Mouse (Mus musculus) cerebellum, postnatal 36 days (tissue): ENCODE results near the gene Zic5.

ENCODE experiments used
- DNase-seq, 2 experiments: peaks; one replicate each; pipeline ENCODE4 v3.0.0; 2021 to 2022; ENCODE audit warnings: mixed read lengths in 2 of 2

Gene Zic5

GRCm38 (mm10) chr14:122463734-122464341 is 1.6 kb downstream of the Zic5 start:
- DNase-seq: peak; percentile 69 to 72

GRCm38 (mm10) chr14:122463080-122463691 is 2.3 kb downstream of the Zic5 start:
- peak; percentile 60 to 63 for DNase-seq

GRCm38 (mm10) chr14:122462689-122463079 is 2.8 kb downstream of the Zic5 start:
- peak; percentile 44 to 54 for DNase-seq

- DNase-seq: peak; percentile 31 to 49
These were observed 3.5 kb downstream of the Zic5 start for GRCm38 (mm10) chr14:122461966-122462365.

- no peak for DNase-seq
These were observed 4.0 kb downstream of the Zic5 start for GRCm38 (mm10) chr14:122461500-122461899.

GRCm38 (mm10) chr14:122460226-122460625 is 5.3 kb downstream of the Zic5 start:
- peak in 1 of 2 experiments; percentile 47 for DNase-seq

GRCm38 (mm10) chr14:122459776-122460175 is 5.7 kb downstream of the Zic5 start:
- DNase-seq: peak in 1 of 2 experiments; percentile 38

- peak in 1 of 2 experiments; percentile 52 for DNase-seq
These were observed 6.1 kb downstream of the Zic5 start for GRCm38 (mm10) chr14:122459332-122459731.

GRCm38 (mm10) chr14:122455562-122455958 is 9.9 kb downstream of the Zic5 start:
- no peak for DNase-seq

- DNase-seq: peak in 1 of 2 experiments; percentile 31
These were observed 10.4 kb downstream of the Zic5 start for GRCm38 (mm10) chr14:122454901-122455561.

GRCm38 (mm10) chr14:122453996-122454738 is 11.3 kb downstream of the Zic5 start:
- peak in 1 of 2 experiments; percentile 31 for DNase-seq

- DNase-seq: peak; percentile 69 to 70
These were observed 12.0 kb downstream of the Zic5 start for GRCm38 (mm10) chr14:122453388-122453995.

- peak in 1 of 2 experiments; percentile 21 for DNase-seq
These were observed 12.6 kb downstream of the Zic5 start for GRCm38 (mm10) chr14:122452701-122453387.

GRCm38 (mm10) chr14:122451551-122452145 is 13.8 kb downstream of the Zic5 start:
- DNase-seq: no peak

- peak; percentile 70 to 71 for DNase-seq
These were observed 14.7 kb downstream of the Zic5 start, which contains the start of gene Gm5089 for GRCm38 (mm10) chr14:122450496-122451382. Gene Gm5089 (minus strand): TSS chr14:122451115.

GRCm38 (mm10) chr14:122449601-122450495 is 15.6 kb downstream of the Zic5 start:
- DNase-seq: peak; percentile 32 to 46

- DNase-seq: no peak
These were observed 28.6 kb downstream of the Zic5 start for GRCm38 (mm10) chr14:122436850-122437249.

GRCm38 (mm10) chr14:122434039-122434438 is 31.4 kb downstream of the Zic5 start:
- no peak for DNase-seq

GRCm38 (mm10) chr14:122432558-122432957 is 32.9 kb downstream of the Zic5 start:
- DNase-seq: no peak
